Mouse (Mus musculus) hindbrain, embryonic 11.5 days (tissue): ENCODE measurements around the gene Abcc9. TPM values are rescaled to one million over a fixed set of nuclear protein-coding genes. Genes with fewer than 3 reads are reported as not detected.
A peak's percentile ranks its signal among the peaks of the same experiment; 100 is the strongest.

Experiments
- ATAC-seq: fragments of 200-750 bp; cut with Nextera tagmentation; 2 replicates; pipeline ENCODE4 v1.8.0; 2017; ENCODE audit warnings: mild to moderate bottlenecking, moderate TSS enrichment, moderate library complexity; ENCODE audit not compliant: low FRiP score
- DNase-seq: peaks from one replicate; pipeline ENCODE4 v3.0.0-alpha.2; 2015; ENCODE audit warnings: low spot score
- H3K27ac ChIP-seq: fragments of 300-500 bp; sonication (generic); 2 replicates; pipeline ENCODE4 v1.5.1; 2014; ENCODE audit warnings: mild to moderate bottlenecking, low read depth, low read length
- H3K27me3 ChIP-seq: fragments of 300-500 bp; sonication (generic); 2 replicates; pipeline ENCODE4 v1.6.1; 2014; ENCODE audit warnings: mild to moderate bottlenecking, low read length, moderate library complexity, mixed read lengths; ENCODE audit not compliant: control insufficient read depth, insufficient read depth
- H3K36me3 ChIP-seq: fragments of 300-500 bp; sonication (generic); 2 replicates; pipeline ENCODE4 v1.6.1; 2014; ENCODE audit warnings: mild to moderate bottlenecking, low read length, moderate library complexity, mixed read lengths; ENCODE audit not compliant: control insufficient read depth, insufficient read depth
- H3K4me1 ChIP-seq: fragments of 300-500 bp; sonication (generic); replicated peaks from 2 replicates; pipeline ENCODE4 v1.6.1; 2014; ENCODE audit warnings: low read length, mixed read lengths; ENCODE audit not compliant: control insufficient read depth, insufficient read depth
- H3K4me2 ChIP-seq: fragments of 300-500 bp; sonication (generic); replicated peaks from 2 replicates; pipeline ENCODE4 v1.6.1; 2014; ENCODE audit warnings: mild to moderate bottlenecking, low read depth, low read length
- H3K4me3 ChIP-seq: fragments of 300-500 bp; sonication (generic); 2 replicates; pipeline ENCODE4 v1.5.1; 2014; ENCODE audit warnings: low read depth, low read length
- H3K9ac ChIP-seq: fragments of 300-500 bp; sonication (generic); 2 replicates; pipeline ENCODE4 v1.6.1; 2014; ENCODE audit warnings: low read depth, low read length
- H3K9me3 ChIP-seq: fragments of 300-500 bp; sonication (generic); 2 replicates; pipeline ENCODE4 v1.6.1; 2016; ENCODE audit warnings: low read length; ENCODE audit not compliant: control insufficient read depth
- WGBS: fragments of 180-500 bp; shearing (Covaris S2); extraction: QIAGEN DNeasy Blood & Tissue Kit; methylation state at CpG from one replicate; pipeline ENCODE4 v1.1.7; 2014; 5-methylcytosine and 5-hydroxymethylcytosine counted together
- polyA plus RNA-seq: library from polyadenylated mRNA; unstranded; fragments of >200 nt; fragmentation: Nextera tagmentation; extraction: Ambion mirVana; gene quantifications from 2 replicates; pipeline ENCODE4 v1.2.1, GENCODE M21; 2014

Abcc9 gene
- polyA plus RNA-seq, 1 experiment from 2014 or later: 3.4 TPM

- no peaks in the 10 kb centered on the region for H3K4me1 ChIP-seq
Observed at GRCm38 (mm10) chr6:142558772-142559679, 143.1 kb downstream of the Abcc9 start.

DNA sequence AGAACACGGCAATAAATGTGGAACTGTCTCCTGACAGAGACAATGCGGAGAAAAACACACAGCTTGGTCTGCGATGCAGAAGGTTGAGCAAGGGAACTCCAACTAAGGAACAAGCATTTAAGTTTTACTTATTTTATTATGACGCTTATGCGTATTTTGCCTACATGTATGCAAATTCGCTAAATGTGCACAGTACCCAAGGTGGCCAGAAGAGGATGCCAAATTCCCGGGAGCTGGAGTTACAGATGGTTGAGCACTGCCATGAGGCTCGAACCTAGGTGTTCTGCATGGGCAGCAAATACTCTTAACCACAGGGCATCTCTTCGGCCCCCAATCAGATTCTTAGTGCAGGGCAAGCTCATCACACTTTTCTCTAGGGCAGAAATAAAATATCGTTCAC, 144.0 kb downstream of the Abcc9 start:
- Histone ChIP-seq H3K4me2 (no peak overlapping the region), H3K36me3 (no peaks in the 10 kb centered on the region), H3K4me1 (no peaks in the 10 kb centered on the region), H3K4me3 (no peak overlapping the region), H3K9ac (no peak overlapping the region), H3K9me3 (no peaks in the 10 kb centered on the region), H3K27ac (no peak overlapping the region), H3K27me3 (no peaks in the 10 kb centered on the region)
- ATAC-seq: no peak
- no peak for DNase-seq
- 86% methylated on average over 10 of the region's 10 CpGs for WGBS

More at GRCm38 (mm10) chr6:142558772-142559679, 143.1 kb downstream of the Abcc9 start:
- no peak for DNase-seq
- no peak for ATAC-seq
- no peak overlapping the region for H3K4me2 ChIP-seq
- WGBS: 80% methylated on average over 10 of the region's 10 CpGs
- no peak overlapping the region for H3K27ac ChIP-seq
- no peak overlapping the region for H3K9ac ChIP-seq
- no peaks in the 10 kb centered on the region for H3K27me3 ChIP-seq
- no peak overlapping the region for H3K4me3 ChIP-seq
- H3K36me3 ChIP-seq: no peaks in the 10 kb centered on the region
- H3K9me3 ChIP-seq: no peaks in the 10 kb centered on the region

GRCm38 (mm10) chr6:142555988-142556387, 146.1 kb downstream of the Abcc9 start:
- Histone ChIP-seq H3K4me1 (no peaks in the 10 kb centered on the region), H3K27ac (no peak overlapping the region), H3K4me3 (no peak overlapping the region), H3K27me3 (no peaks in the 10 kb centered on the region), H3K9me3 (no peaks in the 10 kb centered on the region), H3K36me3 (no peaks in the 10 kb centered on the region), H3K9ac (no peak overlapping the region), H3K4me2 (no peak overlapping the region)
- 42% methylated on average over 1 of the region's 1 CpGs for WGBS
- no peak for ATAC-seq
- no peak for DNase-seq

GRCm38 (mm10) chr6:142551482-142551881, 150.6 kb downstream of the Abcc9 start:
- H3K4me1 ChIP-seq: no peaks in the 10 kb centered on the region
- 83% methylated on average over 4 of the region's 4 CpGs for WGBS
- H3K27me3 ChIP-seq: no peaks in the 10 kb centered on the region
- H3K9me3 ChIP-seq: no peaks in the 10 kb centered on the region
- no peak overlapping the region for H3K4me2 ChIP-seq
- no peak overlapping the region for H3K9ac ChIP-seq
- no peak for DNase-seq
- no peaks in the 10 kb centered on the region for H3K36me3 ChIP-seq
- no peak overlapping the region for H3K4me3 ChIP-seq
- no peak overlapping the region for H3K27ac ChIP-seq
- no peak for ATAC-seq

- H3K9me3 ChIP-seq: no peaks in the 10 kb centered on the region
- no peaks in the 10 kb centered on the region for H3K27me3 ChIP-seq
- H3K4me3 ChIP-seq: no peak overlapping the region
- no peaks in the 10 kb centered on the region for H3K4me1 ChIP-seq
- ATAC-seq (no peak), DNase-seq (no peak)
- H3K9ac ChIP-seq: no peak overlapping the region
- 69% methylated on average over 4 of the region's 4 CpGs for WGBS
- no peak overlapping the region for H3K4me2 ChIP-seq
- no peak overlapping the region for H3K27ac ChIP-seq
- H3K36me3 ChIP-seq: no peaks in the 10 kb centered on the region
Observed at GRCm38 (mm10) chr6:142550871-142551270, 151.2 kb downstream of the Abcc9 start.

- no peak overlapping the region for H3K9ac ChIP-seq
- no peaks in the 10 kb centered on the region for H3K27me3 ChIP-seq
- H3K4me2 ChIP-seq: no peak overlapping the region
- no peak overlapping the region for H3K27ac ChIP-seq
- H3K4me1 ChIP-seq: no peaks in the 10 kb centered on the region
- no peaks in the 10 kb centered on the region for H3K9me3 ChIP-seq
- WGBS: 84% methylated on average over 2 of the region's 2 CpGs
- ATAC-seq (no peak), DNase-seq (no peak)
- H3K36me3 ChIP-seq: no peaks in the 10 kb centered on the region
- H3K4me3 ChIP-seq: no peak overlapping the region
Observed at GRCm38 (mm10) chr6:142548377-142548776, 153.7 kb downstream of the Abcc9 start.

DNA sequence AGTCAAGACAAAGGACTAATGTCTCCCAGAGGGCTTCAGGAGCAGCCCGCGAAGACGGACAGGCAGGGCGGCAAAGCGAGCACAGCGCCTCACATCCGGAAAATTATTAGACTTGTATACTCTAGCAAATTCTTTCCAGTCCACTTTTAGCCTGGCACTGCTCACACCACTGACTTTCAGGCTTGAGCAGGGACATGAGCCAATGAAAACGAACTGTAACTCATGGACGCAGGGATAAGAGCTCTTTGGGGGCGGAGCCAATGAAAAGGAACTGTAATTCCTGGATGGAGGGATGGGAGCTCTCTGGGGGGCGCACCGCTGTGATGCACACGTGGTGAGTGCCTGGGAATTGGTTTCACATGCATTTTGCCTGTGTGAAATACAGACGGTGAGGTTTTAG, 157.0 kb downstream of the Abcc9 start:
- no peak overlapping the region for H3K27ac ChIP-seq
- H3K36me3 ChIP-seq: no peaks in the 10 kb centered on the region
- H3K27me3 ChIP-seq: no peaks in the 10 kb centered on the region
- no peak overlapping the region for H3K4me3 ChIP-seq
- ATAC-seq (no peak), DNase-seq (no peak)
- no peaks in the 10 kb centered on the region for H3K9me3 ChIP-seq
- H3K4me2 ChIP-seq: peak overlapping the region; percentile 20; the same call in 1 of the 2 replicates
- H3K4me1 ChIP-seq: no peaks in the 10 kb centered on the region
- WGBS: 52% methylated on average over 14 of the region's 14 CpGs
- H3K9ac ChIP-seq: no peak overlapping the region

GRCm38 (mm10) chr6:142543648-142544047, 158.5 kb downstream of the Abcc9 start:
- DNase-seq: no peak
- H3K9me3 ChIP-seq: no peaks in the 10 kb centered on the region
- no peak overlapping the region for H3K27ac ChIP-seq
- no peaks in the 10 kb centered on the region for H3K4me1 ChIP-seq
- H3K4me2 ChIP-seq: no peak overlapping the region
- no peak overlapping the region for H3K9ac ChIP-seq
- no peak overlapping the region for H3K4me3 ChIP-seq
- H3K36me3 ChIP-seq: no peaks in the 10 kb centered on the region
- no peak for ATAC-seq
- H3K27me3 ChIP-seq: no peaks in the 10 kb centered on the region
- WGBS: 80% methylated on average over 4 of the region's 4 CpGs

DNA sequence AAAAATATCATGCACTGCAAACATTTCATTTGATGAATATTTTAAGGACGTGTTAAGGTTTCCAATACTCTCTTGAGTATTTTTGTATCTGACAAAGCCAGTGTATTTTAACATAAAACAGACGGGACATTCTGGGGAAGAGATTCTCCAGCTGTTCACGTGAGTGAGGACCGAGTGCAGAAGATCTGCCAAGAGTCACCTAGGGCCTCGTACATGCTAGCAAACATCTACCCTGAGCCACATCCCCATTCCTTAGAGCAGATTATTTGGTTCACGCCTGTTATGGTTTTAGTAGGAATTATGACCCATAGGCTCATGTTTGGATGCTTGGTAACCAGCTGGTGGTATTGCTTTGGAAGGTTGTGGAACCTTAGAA, 159.3 kb downstream of the Abcc9 start:
- no peaks in the 10 kb centered on the region for H3K9me3 ChIP-seq
- H3K27me3 ChIP-seq: no peaks in the 10 kb centered on the region
- no peak overlapping the region for H3K4me3 ChIP-seq
- ATAC-seq (no peak), DNase-seq (no peak)
- no peaks in the 10 kb centered on the region for H3K36me3 ChIP-seq
- WGBS: 86% methylated on average over 6 of the region's 6 CpGs
- H3K27ac ChIP-seq: no peak overlapping the region
- H3K9ac ChIP-seq: no peak overlapping the region
- no peak overlapping the region for H3K4me2 ChIP-seq
- H3K4me1 ChIP-seq: no peaks in the 10 kb centered on the region
